Mouse (Mus musculus) hindbrain, embryonic 13.5 days (tissue): ENCODE data around the gene E030025P04Rik. TPM values are rescaled to one million over a fixed set of nuclear protein-coding genes. Genes with fewer than 3 reads are reported as not detected.

Source experiments
- polyA plus RNA-seq: library from polyadenylated mRNA; unstranded; fragments of >200 nt; fragmentation: Nextera tagmentation; extraction: Ambion mirVana; gene quantifications from 2 replicates; pipeline ENCODE4 v1.2.1, GENCODE M21; 2015

E030025P04Rik gene
- polyA plus RNA-seq, 1 experiment from 2014 or later: not detected

Other genes starting within 250 kb of the E030025P04Rik start
- gene Axin2, start 224.0 kb downstream of the E030025P04Rik start, polyA plus RNA-seq: 10.6 and 13.8 TPM in 2 replicates
- 6.2 and 7.6 TPM in 2 replicates for gene Rgs9, start 153.8 kb upstream of the E030025P04Rik start, polyA plus RNA-seq
- 15.1 and 16.6 TPM in 2 replicates for gene Gna13, start 218.5 kb upstream of the E030025P04Rik start, polyA plus RNA-seq